Mouse (Mus musculus): ENCODE data around the gene Rhbdl1. TPM values are rescaled to one million over a fixed set of nuclear protein-coding genes. Genes with fewer than 3 reads are reported as not detected.
A peak's percentile ranks its signal among the peaks of the same experiment; 100 is the strongest.
"Not testable (repeated sequence)": the region's sequence is repeated elsewhere in the genome, so short reads cannot be mapped to it uniquely, and the experiment has no call there.

The Rhbdl1 gene
- polyA plus RNA-seq, 1 experiment from 2014 or later, result 0.48 TPM

GRCm38 (mm10) chr17:25878611-25879180 lies 41.6 kb upstream of the Rhbdl1 start:
- Histone ChIP-seq H3K4me1 (replicated peaks) (peaks cover 76% of the 10 kb centered on the region), H3K27ac (replicated peaks) (no peak overlapping the region), H3K36me3 (replicated peaks) (peaks cover 29% of the 10 kb centered on the region), H3K9me3 (replicated peaks) (no peaks in the 10 kb centered on the region), H3K4me2 (no peak overlapping the region), H3K9ac (no peak overlapping the region), H3K27me3 (no peaks in the 10 kb centered on the region), H3K4me3 (replicated peaks) (no peak overlapping the region)
- ATAC-seq (ENCODE audit: insufficient read depth), result no peak
- WGBS (ENCODE audit: insufficient replicate concordance), result 87% methylated on average over 19 of the region's 19 CpGs

GRCm38 (mm10) chr17:25877741-25878610 lies 40.9 kb upstream of the Rhbdl1 start:
- H3K4me2 ChIP-seq, result no peak overlapping the region
- no peak overlapping the region for H3K27ac ChIP-seq (replicated peaks)
- H3K9ac ChIP-seq, result no peak overlapping the region
- H3K9me3 ChIP-seq (replicated peaks), result no peaks in the 10 kb centered on the region
- H3K4me3 ChIP-seq (replicated peaks), result no peak overlapping the region
- WGBS (ENCODE audit: insufficient replicate concordance), result 85% methylated on average over 32 of the region's 32 CpGs
- H3K27me3 ChIP-seq, result no peaks in the 10 kb centered on the region
- H3K36me3 ChIP-seq (replicated peaks), result peaks cover 24% of the 10 kb centered on the region
- peaks cover 75% of the 10 kb centered on the region for H3K4me1 ChIP-seq (replicated peaks)
- no peak for ATAC-seq (ENCODE audit: insufficient read depth)

DNA sequence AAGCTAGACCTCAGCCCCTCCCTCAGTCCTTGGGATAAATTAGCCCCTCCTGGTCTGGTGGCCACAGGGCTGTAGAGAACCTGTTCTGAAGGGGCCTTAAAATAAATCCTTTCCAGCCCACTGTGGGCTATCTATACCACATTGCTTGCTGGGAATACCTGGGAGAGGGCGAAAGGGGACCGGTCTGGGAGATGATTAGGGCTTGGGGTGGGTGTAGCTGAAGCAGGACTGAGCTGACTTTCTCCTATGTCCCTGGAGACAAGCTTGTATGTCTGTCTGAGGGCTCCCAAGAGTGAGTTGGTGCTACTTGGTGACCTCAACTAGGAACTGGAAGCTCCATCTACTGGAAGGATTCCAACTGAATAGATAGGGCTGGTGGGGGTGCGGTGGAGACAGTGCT lies 39.9 kb upstream of the Rhbdl1 start:
- H3K9me3 ChIP-seq (replicated peaks), result no peaks in the 10 kb centered on the region
- no peak overlapping the region for H3K4me3 ChIP-seq (replicated peaks)
- H3K27me3 ChIP-seq, result no peaks in the 10 kb centered on the region
- H3K4me2 ChIP-seq, result 0 out of 2 replicates have a peak overlapping the region, but pooled peaks have one; percentile 89
- ATAC-seq (ENCODE audit: insufficient read depth), result no peak
- H3K4me1 ChIP-seq (replicated peaks), result peaks cover 65% of the 10 kb centered on the region
- no peak overlapping the region for H3K9ac ChIP-seq
- peaks cover 21% of the 10 kb centered on the region for H3K36me3 ChIP-seq (replicated peaks)
- H3K27ac ChIP-seq (replicated peaks), result no peak overlapping the region
- WGBS (ENCODE audit: insufficient replicate concordance), result 81% methylated on average over 3 of the region's 3 CpGs

DNA sequence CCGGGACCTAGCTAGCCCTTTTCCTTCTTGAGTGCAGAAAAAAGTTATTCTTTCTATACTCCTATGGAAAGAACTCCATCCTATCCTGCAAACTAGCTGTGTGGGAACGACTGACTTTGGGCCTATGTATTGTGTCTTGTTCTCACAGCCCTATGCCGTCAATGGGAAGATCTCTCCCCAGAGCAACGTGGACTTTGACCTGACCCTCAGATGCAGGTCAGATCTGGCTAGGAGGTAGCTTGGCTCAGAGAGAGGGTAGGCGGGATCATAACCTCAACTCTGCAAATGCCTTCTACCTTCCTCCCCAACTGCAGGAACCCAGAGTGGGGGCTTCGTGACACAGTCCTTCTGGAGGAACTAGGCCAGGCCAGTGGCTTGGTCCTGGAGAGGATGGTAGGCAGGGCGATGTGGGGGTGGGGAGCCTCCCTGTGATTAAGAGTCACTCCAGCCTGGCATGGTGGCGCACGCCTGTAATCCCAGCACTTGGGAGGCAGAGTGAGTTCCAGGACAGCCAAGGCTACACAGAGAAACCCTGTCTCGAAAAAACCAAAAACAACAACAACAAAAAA lies 39.3 kb upstream of the Rhbdl1 start:
- Histone ChIP-seq H3K4me1 (replicated peaks) (peaks cover 60% of the 10 kb centered on the region), H3K4me3 (replicated peaks) (peak overlapping the region; percentile 85), H3K4me2 (peak overlapping the region; percentile 89), H3K36me3 (replicated peaks) (peaks cover 21% of the 10 kb centered on the region), H3K27me3 (no peaks in the 10 kb centered on the region), H3K27ac (replicated peaks) (peak overlapping the region; percentile 90; the same call in 1 of the 2 replicates), H3K9me3 (replicated peaks) (no peaks in the 10 kb centered on the region), H3K9ac (0 out of 2 replicates have a peak overlapping the region, but pooled peaks have one; percentile 79)
- 61% methylated on average over 10 of the region's 10 CpGs for WGBS (ENCODE audit: insufficient replicate concordance)
- no peak for ATAC-seq (ENCODE audit: insufficient read depth)

- Histone ChIP-seq H3K4me3 (replicated peaks) (peak overlapping the region; percentile 85), H3K4me2 (peak overlapping the region; percentile 89), H3K27ac (replicated peaks) (peak overlapping the region; percentile 90), H3K36me3 (replicated peaks) (peaks cover 21% of the 10 kb centered on the region), H3K9ac (peak overlapping the region; percentile 79), H3K4me1 (replicated peaks) (peaks cover 50% of the 10 kb centered on the region), H3K9me3 (replicated peaks) (no peaks in the 10 kb centered on the region), H3K27me3 (no peaks in the 10 kb centered on the region)
- WGBS (ENCODE audit: insufficient replicate concordance), result 1% methylated on average over 59 of the region's 59 CpGs
- peak; percentile 81 for ATAC-seq (ENCODE audit: insufficient read depth)
Observed at GRCm38 (mm10) chr17:25875171-25876136, 38.4 kb upstream of the Rhbdl1 start.

DNA sequence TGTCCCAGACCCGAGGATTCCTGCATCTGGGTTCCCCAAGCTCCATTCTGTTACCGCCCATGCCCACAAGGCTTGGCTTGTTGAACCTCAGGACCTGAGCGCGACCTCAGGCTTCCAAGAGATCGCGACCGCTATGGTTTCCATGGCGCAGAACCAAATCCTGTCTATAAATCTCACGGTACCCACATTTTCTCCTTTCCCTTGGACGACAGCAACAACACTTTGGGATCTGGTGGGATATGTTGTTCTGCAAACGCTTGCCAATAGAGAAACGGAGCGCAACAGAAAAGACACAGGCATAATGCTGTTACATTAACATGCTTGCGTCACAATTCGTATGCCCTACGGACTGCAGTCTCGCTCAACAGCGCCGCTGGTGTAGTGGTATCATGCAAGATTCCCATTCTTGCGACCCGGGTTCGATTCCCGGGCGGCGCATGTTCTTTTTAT lies 37.7 kb upstream of the Rhbdl1 start, which contains the start of gene Mettl26:
Mettl26 (plus strand) TSS at position 354 of the 450 bp plus-strand sequence.
- Histone ChIP-seq H3K27ac (replicated peaks) (peak within 1 kb of the TSS; percentile 90), H3K4me1 (replicated peaks) (peaks cover 43% of the 10 kb centered on the region), H3K9ac (peak within 1 kb of the TSS; percentile 79), H3K27me3 (no peaks in the 10 kb centered on the region), H3K36me3 (replicated peaks) (peaks cover 21% of the 10 kb centered on the region), H3K9me3 (replicated peaks) (no peaks in the 10 kb centered on the region), H3K4me2 (peak within 1 kb of the TSS; percentile 89), H3K4me3 (replicated peaks) (peak within 1 kb of the TSS; percentile 85)
- under 1% methylated on average over 25 of the region's 25 CpGs for WGBS (ENCODE audit: insufficient replicate concordance)
- ATAC-seq (ENCODE audit: insufficient read depth), result peak; percentile 64

DNA sequence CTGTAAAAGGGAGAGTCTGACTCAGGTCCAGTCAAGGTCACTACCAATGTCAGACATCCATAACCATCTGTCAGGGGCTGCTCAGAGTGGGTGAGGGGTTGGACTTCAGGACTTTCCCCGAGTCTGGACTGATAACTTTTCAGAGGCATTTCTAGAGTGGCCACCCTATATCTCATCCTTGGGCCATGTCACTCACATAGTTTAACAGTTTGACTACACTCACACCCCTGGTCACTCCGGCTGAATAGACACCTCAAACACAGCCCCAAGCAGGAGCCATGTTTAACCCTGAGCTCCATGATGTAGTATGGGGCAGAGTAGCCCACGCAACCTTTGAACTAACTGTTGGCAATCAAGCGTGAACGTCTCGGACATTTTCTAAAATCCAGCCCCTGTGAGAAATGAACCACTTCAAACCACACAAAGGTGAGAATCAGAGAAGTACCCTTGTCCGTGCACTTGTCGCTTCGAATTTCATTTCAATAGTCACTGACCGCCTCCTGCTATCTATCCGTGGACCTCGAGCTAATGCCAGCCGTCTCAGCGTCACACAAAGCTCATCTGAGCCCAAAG lies 37.1 kb upstream of the Rhbdl1 start:
- Histone ChIP-seq H3K4me3 (replicated peaks) (peak overlapping the region; percentile 85), H3K4me2 (peak overlapping the region; percentile 89), H3K36me3 (replicated peaks) (peaks cover 15% of the 10 kb centered on the region), H3K27ac (replicated peaks) (peak overlapping the region; percentile 54), H3K4me1 (replicated peaks) (peaks cover 40% of the 10 kb centered on the region), H3K9ac (peak overlapping the region; percentile 58), H3K9me3 (replicated peaks) (no peaks in the 10 kb centered on the region), H3K27me3 (no peaks in the 10 kb centered on the region)
- 10% methylated on average over 14 of the region's 14 CpGs for WGBS (ENCODE audit: insufficient replicate concordance)
- ATAC-seq (ENCODE audit: insufficient read depth), result no peak

DNA sequence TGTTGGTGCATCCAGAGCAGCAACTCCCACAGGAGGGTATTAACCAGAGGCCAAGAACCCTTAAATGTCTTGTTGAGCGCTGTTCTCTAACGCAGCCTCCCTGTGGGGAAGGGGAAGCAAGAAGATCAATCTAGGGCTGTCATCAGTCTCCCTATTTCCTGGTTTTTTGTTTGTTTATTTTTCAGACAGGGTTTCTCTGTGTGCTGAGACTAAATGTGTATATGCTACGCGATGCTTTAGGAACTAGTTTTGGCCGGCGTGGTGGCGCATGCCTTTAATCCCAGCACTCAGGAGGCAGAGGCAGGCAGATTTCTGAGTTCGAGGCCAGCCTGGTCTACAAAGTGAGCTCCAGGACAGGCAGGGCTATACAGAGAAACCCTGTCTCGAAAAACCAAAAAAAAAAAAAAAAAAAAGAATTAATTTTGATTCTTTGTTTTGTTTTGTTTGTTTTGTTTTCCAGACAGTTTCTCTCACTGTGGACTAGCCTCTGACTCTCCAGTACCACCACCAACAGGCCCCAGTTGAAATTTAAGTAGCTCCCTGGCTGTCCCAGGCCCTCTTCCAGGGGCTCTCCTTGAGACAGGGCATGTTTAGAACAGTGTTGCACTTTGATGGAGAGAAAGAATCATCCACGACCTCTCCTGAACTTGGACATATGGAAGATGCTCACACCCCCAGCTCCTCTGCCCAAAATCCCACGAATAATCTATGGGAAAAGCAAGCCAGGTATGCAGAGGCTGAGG lies 36.5 kb upstream of the Rhbdl1 start:
- peaks cover 46% of the 10 kb centered on the region for H3K4me1 ChIP-seq (replicated peaks)
- peaks cover 11% of the 10 kb centered on the region for H3K36me3 ChIP-seq (replicated peaks)
- H3K4me2 ChIP-seq, result peak overlapping the region; percentile 89
- WGBS (ENCODE audit: insufficient replicate concordance), result 72% methylated on average over 11 of the region's 11 CpGs
- 0 out of 2 replicates have a peak overlapping the region, but pooled peaks have one; percentile 54 for H3K27ac ChIP-seq (replicated peaks)
- no peaks in the 10 kb centered on the region for H3K9me3 ChIP-seq (replicated peaks)
- ATAC-seq (ENCODE audit: insufficient read depth), result no peak
- peak overlapping the region; percentile 85; the same call in 1 of the 2 replicates for H3K4me3 ChIP-seq (replicated peaks)
- no peaks in the 10 kb centered on the region for H3K27me3 ChIP-seq
- no peak overlapping the region for H3K9ac ChIP-seq

DNA sequence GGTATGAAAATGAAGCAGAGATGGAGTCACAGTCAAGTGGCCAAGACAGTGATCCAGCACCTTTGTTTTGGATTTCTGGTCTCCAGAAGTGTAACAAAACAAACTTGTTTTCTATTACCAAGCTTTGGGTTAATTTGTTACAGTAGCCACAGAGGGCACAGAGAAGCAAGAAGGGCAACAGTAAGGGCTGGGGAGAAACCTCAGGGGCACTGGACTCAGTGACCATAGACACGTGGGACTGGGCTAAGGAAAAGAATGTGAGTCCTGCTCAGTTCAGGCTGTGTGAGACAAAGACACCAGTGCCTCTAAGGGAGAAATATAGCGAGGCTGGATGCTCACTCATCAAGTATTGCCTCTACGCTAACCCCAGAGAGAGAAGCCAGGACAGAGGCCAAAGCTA lies 35.6 kb upstream of the Rhbdl1 start:
- no peak for ATAC-seq (ENCODE audit: insufficient read depth)
- Histone ChIP-seq H3K9me3 (replicated peaks) (no peaks in the 10 kb centered on the region), H3K27me3 (no peaks in the 10 kb centered on the region), H3K4me1 (replicated peaks) (peaks cover 48% of the 10 kb centered on the region), H3K36me3 (replicated peaks) (peaks cover 2% of the 10 kb centered on the region), H3K9ac (no peak overlapping the region), H3K4me2 (no peak overlapping the region), H3K27ac (replicated peaks) (no peak overlapping the region), H3K4me3 (replicated peaks) (no peak overlapping the region)
- 73% methylated on average over 3 of the region's 3 CpGs for WGBS (ENCODE audit: insufficient replicate concordance)

GRCm38 (mm10) chr17:25871566-25871965 lies 34.5 kb upstream of the Rhbdl1 start:
- H3K4me3 ChIP-seq (replicated peaks); H3K9me3 ChIP-seq (replicated peaks); H3K9ac ChIP-seq; H3K27me3 ChIP-seq; H3K4me2 ChIP-seq; H3K27ac ChIP-seq (replicated peaks); ATAC-seq (ENCODE audit: insufficient read depth); H3K36me3 ChIP-seq (replicated peaks): not testable (repeated sequence)
- peaks cover 49% of the 10 kb centered on the region for H3K4me1 ChIP-seq (replicated peaks)

Data from liver, embryonic 15.5 days (tissue).